Mouse (Mus musculus): ENCODE results near the gene Fgfr2.
A peak's percentile ranks its signal among the peaks of the same experiment; 100 is the strongest.

Fgfr2 gene

GRCm38 (mm10) chr7:130896064-130896463 is 2227.1 kb downstream of the Fgfr2 start:
- TF ChIP-seq POU5F1 (IDR thresholded peaks at IDR 0.05; ENCODE audit: borderline replicate concordance, low read length) (no peak), NANOG (IDR thresholded peaks at IDR 0.05; ENCODE audit: borderline replicate concordance, low read length) (no peak), CTCF (conservative IDR thresholded peaks at IDR 0.05; ENCODE audit: low read length) (no peak)
- peaks cover 29% of the 10 kb centered on the region for H3K4me1 ChIP-seq (replicated peaks; ENCODE audit: low read depth, low read length)
- no peaks in the 10 kb centered on the region for H3K27me3 ChIP-seq (ENCODE audit: insufficient read depth, low read length)
- no peaks in the 10 kb centered on the region for H3K9me3 ChIP-seq (ENCODE audit: low read length)
- no peak overlapping the region for H3K4me3 ChIP-seq (replicated peaks; ENCODE audit: low read length)
- peaks cover 65% of the 10 kb centered on the region for H3K36me3 ChIP-seq (ENCODE audit: insufficient read depth, low read length)

- peaks cover 33% of the 10 kb centered on the region for H3K4me1 ChIP-seq (replicated peaks; ENCODE audit: low read depth, low read length)
- TF ChIP-seq NANOG (IDR thresholded peaks at IDR 0.05; ENCODE audit: borderline replicate concordance, low read length) (no peak), POU5F1 (IDR thresholded peaks at IDR 0.05; ENCODE audit: borderline replicate concordance, low read length) (no peak), CTCF (conservative IDR thresholded peaks at IDR 0.05; ENCODE audit: low read length) (no peak)
- H3K4me3 ChIP-seq (replicated peaks; ENCODE audit: low read length): no peak overlapping the region
- H3K27me3 ChIP-seq (ENCODE audit: insufficient read depth, low read length): no peaks in the 10 kb centered on the region
- no peaks in the 10 kb centered on the region for H3K9me3 ChIP-seq (ENCODE audit: low read length)
- peaks cover 60% of the 10 kb centered on the region for H3K36me3 ChIP-seq (ENCODE audit: insufficient read depth, low read length)
These were observed 2227.6 kb downstream of the Fgfr2 start for GRCm38 (mm10) chr7:130895618-130895945.

- H3K36me3 ChIP-seq (ENCODE audit: insufficient read depth, low read length): peaks cover 58% of the 10 kb centered on the region
- peaks cover 38% of the 10 kb centered on the region for H3K4me1 ChIP-seq (replicated peaks; ENCODE audit: low read depth, low read length)
- H3K27me3 ChIP-seq (ENCODE audit: insufficient read depth, low read length): no peaks in the 10 kb centered on the region
- H3K4me3 ChIP-seq (replicated peaks; ENCODE audit: low read length): no peak overlapping the region
- H3K9me3 ChIP-seq (ENCODE audit: low read length): no peaks in the 10 kb centered on the region
- no peak for TF ChIP-seq CTCF (conservative IDR thresholded peaks at IDR 0.05; ENCODE audit: low read length)
- no peak for TF ChIP-seq NANOG (IDR thresholded peaks at IDR 0.05; ENCODE audit: borderline replicate concordance, low read length)
- no peak for TF ChIP-seq POU5F1 (IDR thresholded peaks at IDR 0.05; ENCODE audit: borderline replicate concordance, low read length)
These were observed 2228.1 kb downstream of the Fgfr2 start for GRCm38 (mm10) chr7:130894931-130895617.

GRCm38 (mm10) chr7:130892973-130893372 is 2230.2 kb downstream of the Fgfr2 start:
- peaks cover 58% of the 10 kb centered on the region for H3K4me1 ChIP-seq (replicated peaks; ENCODE audit: low read depth, low read length)
- peak overlapping the region; percentile 21; the same call in 1 of the 2 replicates for H3K4me3 ChIP-seq (replicated peaks; ENCODE audit: low read length)
- H3K27me3 ChIP-seq (ENCODE audit: insufficient read depth, low read length): no peaks in the 10 kb centered on the region
- H3K9me3 ChIP-seq (ENCODE audit: low read length): no peaks in the 10 kb centered on the region
- H3K36me3 ChIP-seq (ENCODE audit: insufficient read depth, low read length): peaks cover 51% of the 10 kb centered on the region
- TF ChIP-seq NANOG (IDR thresholded peaks at IDR 0.05; ENCODE audit: borderline replicate concordance, low read length) (no peak), POU5F1 (IDR thresholded peaks at IDR 0.05; ENCODE audit: borderline replicate concordance, low read length) (no peak), CTCF (conservative IDR thresholded peaks at IDR 0.05; ENCODE audit: low read length) (no peak)

- H3K9me3 ChIP-seq (ENCODE audit: low read length): no peaks in the 10 kb centered on the region
- H3K27me3 ChIP-seq (ENCODE audit: insufficient read depth, low read length): no peaks in the 10 kb centered on the region
- peaks cover 37% of the 10 kb centered on the region for H3K36me3 ChIP-seq (ENCODE audit: insufficient read depth, low read length)
- no peak overlapping the region for H3K4me3 ChIP-seq (replicated peaks; ENCODE audit: low read length)
- TF ChIP-seq POU5F1 (IDR thresholded peaks at IDR 0.05; ENCODE audit: borderline replicate concordance, low read length) (no peak), NANOG (IDR thresholded peaks at IDR 0.05; ENCODE audit: borderline replicate concordance, low read length) (peak; percentile 61; the same call in 1 of the 2 replicates)
- H3K4me1 ChIP-seq (replicated peaks; ENCODE audit: low read depth, low read length): peaks cover 79% of the 10 kb centered on the region
These were observed 2232.3 kb downstream of the Fgfr2 start for GRCm38 (mm10) chr7:130890871-130891270.

GRCm38 (mm10) chr7:130887946-130888345 is 2235.2 kb downstream of the Fgfr2 start:
- H3K9me3 ChIP-seq (ENCODE audit: low read length): no peaks in the 10 kb centered on the region
- peaks cover 35% of the 10 kb centered on the region for H3K36me3 ChIP-seq (ENCODE audit: insufficient read depth, low read length)
- TF ChIP-seq CTCF (conservative IDR thresholded peaks at IDR 0.05; ENCODE audit: low read length) (no peak), POU5F1 (IDR thresholded peaks at IDR 0.05; ENCODE audit: borderline replicate concordance, low read length) (no peak), NANOG (IDR thresholded peaks at IDR 0.05; ENCODE audit: borderline replicate concordance, low read length) (no peak)
- no peaks in the 10 kb centered on the region for H3K27me3 ChIP-seq (ENCODE audit: insufficient read depth, low read length)
- no peak overlapping the region for H3K4me3 ChIP-seq (replicated peaks; ENCODE audit: low read length)
- peaks cover 79% of the 10 kb centered on the region for H3K4me1 ChIP-seq (replicated peaks; ENCODE audit: low read depth, low read length)

GRCm38 (mm10) chr7:130886246-130886645 is 2236.9 kb downstream of the Fgfr2 start:
- H3K36me3 ChIP-seq (ENCODE audit: insufficient read depth, low read length): peaks cover 27% of the 10 kb centered on the region
- peaks cover 62% of the 10 kb centered on the region for H3K4me1 ChIP-seq (replicated peaks; ENCODE audit: low read depth, low read length)
- H3K27me3 ChIP-seq (ENCODE audit: insufficient read depth, low read length): no peaks in the 10 kb centered on the region
- TF ChIP-seq CTCF (conservative IDR thresholded peaks at IDR 0.05; ENCODE audit: low read length): no peak
- TF ChIP-seq NANOG (IDR thresholded peaks at IDR 0.05; ENCODE audit: borderline replicate concordance, low read length): no peak
- TF ChIP-seq POU5F1 (IDR thresholded peaks at IDR 0.05; ENCODE audit: borderline replicate concordance, low read length): no peak
- no peaks in the 10 kb centered on the region for H3K9me3 ChIP-seq (ENCODE audit: low read length)
- no peak overlapping the region for H3K4me3 ChIP-seq (replicated peaks; ENCODE audit: low read length)

- H3K4me3 ChIP-seq (replicated peaks; ENCODE audit: low read length): no peak overlapping the region
- TF ChIP-seq CTCF (conservative IDR thresholded peaks at IDR 0.05; ENCODE audit: low read length) (no peak), NANOG (IDR thresholded peaks at IDR 0.05; ENCODE audit: borderline replicate concordance, low read length) (no peak), POU5F1 (IDR thresholded peaks at IDR 0.05; ENCODE audit: borderline replicate concordance, low read length) (no peak)
- peaks cover 43% of the 10 kb centered on the region for H3K4me1 ChIP-seq (replicated peaks; ENCODE audit: low read depth, low read length)
- H3K36me3 ChIP-seq (ENCODE audit: insufficient read depth, low read length): peaks cover 38% of the 10 kb centered on the region
- no peaks in the 10 kb centered on the region for H3K27me3 ChIP-seq (ENCODE audit: insufficient read depth, low read length)
- H3K9me3 ChIP-seq (ENCODE audit: low read length): no peaks in the 10 kb centered on the region
These were observed 2239.0 kb downstream of the Fgfr2 start for GRCm38 (mm10) chr7:130884161-130884560.

GRCm38 (mm10) chr7:130867256-130867655 is 2255.9 kb downstream of the Fgfr2 start:
- H3K36me3 ChIP-seq (ENCODE audit: insufficient read depth, low read length): no peaks in the 10 kb centered on the region
- peaks cover 28% of the 10 kb centered on the region for H3K27me3 ChIP-seq (ENCODE audit: insufficient read depth, low read length)
- peaks cover 41% of the 10 kb centered on the region for H3K4me1 ChIP-seq (replicated peaks; ENCODE audit: low read depth, low read length)
- TF ChIP-seq CTCF (conservative IDR thresholded peaks at IDR 0.05; ENCODE audit: low read length) (no peak), POU5F1 (IDR thresholded peaks at IDR 0.05; ENCODE audit: borderline replicate concordance, low read length) (no peak), NANOG (IDR thresholded peaks at IDR 0.05; ENCODE audit: borderline replicate concordance, low read length) (no peak)
- H3K9me3 ChIP-seq (ENCODE audit: low read length): no peaks in the 10 kb centered on the region
- H3K4me3 ChIP-seq (replicated peaks; ENCODE audit: low read length): peak overlapping the region; percentile 93

Data from E14TG2a.4 (cell line).